Mouse (Mus musculus) ES-E14 (cell line): ENCODE results near the gene Cldnd1.

ENCODE experiments used
- HCFC1 ChIP-seq: IDR thresholded peaks from 2 replicates; pipeline ENCODE4 v1.6.1; 2012; ENCODE audit warnings: low read length, inconsistent platforms, borderline replicate concordance; ENCODE audit not compliant: insufficient read depth
- ZC3H11A ChIP-seq: IDR thresholded peaks from 2 replicates; pipeline ENCODE4 v1.6.1; 2012; ENCODE audit warnings: low read depth, mild to moderate bottlenecking, inconsistent platforms, low read length, borderline replicate concordance

- TF ChIP-seq ZC3H11A (no peak), HCFC1 (no peak)
These were observed 23.6 kb downstream of the Cldnd1 start for GRCm38 (mm10) chr16:58751314-58751713.
